Mouse (Mus musculus) stomach, embryonic 16.5 days (tissue): ENCODE measurements at regions not wholly inside any gene's neighbourhood (a gene's known extent, or its start where the extent isn't known, plus 50 kb on each side); places are given as distances from the start of the nearest gene placed in this dataset.

Experiments
- ATAC-seq: fragments of 200-750 bp; cut with Nextera tagmentation; 2 replicates; pipeline ENCODE4 v1.8.0; 2017; ENCODE audit warnings: moderate number of reproducible peaks, moderate TSS enrichment; ENCODE audit not compliant: insufficient read depth, low FRiP score
- H3K27ac ChIP-seq: fragments of 300-500 bp; sonication (generic); 2 replicates; pipeline ENCODE4 v1.5.1; 2014; ENCODE audit warnings: low read length
- H3K27me3 ChIP-seq: fragments of 300-500 bp; sonication (generic); 2 replicates; pipeline ENCODE4 v1.6.1; 2014; ENCODE audit warnings: low read length, control low read depth, mixed read lengths; ENCODE audit not compliant: control insufficient read depth, insufficient read depth
- H3K36me3 ChIP-seq: fragments of 300-500 bp; sonication (generic); 2 replicates; pipeline ENCODE4 v1.6.1; 2014; ENCODE audit warnings: low read length; ENCODE audit not compliant: control insufficient read depth, insufficient read depth
- H3K4me1 ChIP-seq: fragments of 300-500 bp; sonication (generic); 2 replicates; pipeline ENCODE4 v1.6.1; 2014; ENCODE audit warnings: low read length, control low read depth, mixed read lengths; ENCODE audit not compliant: control insufficient read depth, insufficient read depth
- H3K4me2 ChIP-seq: fragments of 300-500 bp; sonication (generic); 2 replicates; pipeline ENCODE4 v1.6.1; 2014; ENCODE audit warnings: low read depth, low read length, mixed read lengths
- H3K4me3 ChIP-seq: fragments of 300-500 bp; sonication (generic); replicated peaks from 2 replicates; pipeline ENCODE4 v1.5.1; 2014; ENCODE audit warnings: mild to moderate bottlenecking, low read length
- H3K9ac ChIP-seq: fragments of 300-500 bp; sonication (generic); 2 replicates; pipeline ENCODE4 v1.6.1; 2014; ENCODE audit warnings: low read length
- H3K9me3 ChIP-seq: fragments of 300-500 bp; sonication (generic); replicated peaks from 2 replicates; pipeline ENCODE4 v1.6.1; 2016; ENCODE audit warnings: low read length, control low read depth; ENCODE audit not compliant: control insufficient read depth
- WGBS: fragments of 180-500 bp; shearing (Covaris S2); extraction: QIAGEN DNeasy Blood & Tissue Kit; methylation state at CpG from one replicate; pipeline ENCODE4 v1.1.7; 2014; 5-methylcytosine and 5-hydroxymethylcytosine counted together

GRCm38 (mm10) chr4:95249031-95249430 is 197.0 kb upstream of the Jun start:
- no peaks in the 10 kb centered on the region for H3K36me3 ChIP-seq
- no peak overlapping the region for H3K4me2 ChIP-seq
- H3K9ac ChIP-seq: no peak overlapping the region
- WGBS: 85% methylated on average over 4 of the region's 4 CpGs
- H3K27ac ChIP-seq: no peak overlapping the region
- H3K4me3 ChIP-seq: no peak overlapping the region
- H3K4me1 ChIP-seq: peaks cover 6% of the 10 kb centered on the region
- no peaks in the 10 kb centered on the region for H3K27me3 ChIP-seq
- no peak for ATAC-seq
- no peaks in the 10 kb centered on the region for H3K9me3 ChIP-seq

GRCm38 (mm10) chr4:95250083-95250482 is 198.1 kb upstream of the Jun start:
- no peaks in the 10 kb centered on the region for H3K27me3 ChIP-seq
- H3K27ac ChIP-seq: no peak overlapping the region
- ATAC-seq: no peak
- no peaks in the 10 kb centered on the region for H3K36me3 ChIP-seq
- no peak overlapping the region for H3K9ac ChIP-seq
- no peak overlapping the region for H3K4me2 ChIP-seq
- H3K9me3 ChIP-seq: no peaks in the 10 kb centered on the region
- WGBS: 48% methylated on average over 1 of the region's 1 CpGs
- no peak overlapping the region for H3K4me3 ChIP-seq
- H3K4me1 ChIP-seq: peaks cover 6% of the 10 kb centered on the region

- Histone ChIP-seq H3K4me1 (no peaks in the 10 kb centered on the region), H3K4me3 (no peak overlapping the region), H3K4me2 (no peak overlapping the region), H3K9ac (no peak overlapping the region), H3K9me3 (no peaks in the 10 kb centered on the region), H3K27me3 (no peaks in the 10 kb centered on the region), H3K36me3 (no peaks in the 10 kb centered on the region), H3K27ac (no peak overlapping the region)
- no peak for ATAC-seq
Measured at GRCm38 (mm10) chr4:95269766-95270165, 217.7 kb upstream of the Jun start.

DNA sequence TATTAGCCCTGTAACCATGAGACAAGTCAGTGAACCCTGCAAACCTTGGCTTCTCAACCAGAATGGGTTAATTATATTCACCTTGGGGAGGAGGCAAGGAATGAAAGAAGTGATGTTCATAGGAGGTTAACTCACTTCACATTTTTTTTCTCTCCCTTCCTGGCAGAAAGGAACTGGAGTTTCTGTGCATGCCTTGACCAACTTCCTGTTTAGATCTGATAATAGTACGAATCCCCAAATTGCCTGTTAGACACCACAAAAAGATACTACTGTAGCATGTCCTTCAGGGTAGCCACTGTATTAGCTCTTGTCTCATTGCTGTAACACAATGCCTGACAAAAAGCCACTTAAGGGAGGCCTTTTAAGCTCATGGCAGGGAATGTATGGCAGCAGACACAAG is 218.4 kb upstream of the Jun start:
- Histone ChIP-seq H3K9ac (no peak overlapping the region), H3K27ac (no peak overlapping the region), H3K4me1 (no peaks in the 10 kb centered on the region), H3K27me3 (no peaks in the 10 kb centered on the region), H3K4me2 (no peak overlapping the region), H3K36me3 (no peaks in the 10 kb centered on the region), H3K4me3 (no peak overlapping the region), H3K9me3 (no peaks in the 10 kb centered on the region)
- ATAC-seq: no peak
- 52% methylated on average over 1 of the region's 1 CpGs for WGBS

DNA sequence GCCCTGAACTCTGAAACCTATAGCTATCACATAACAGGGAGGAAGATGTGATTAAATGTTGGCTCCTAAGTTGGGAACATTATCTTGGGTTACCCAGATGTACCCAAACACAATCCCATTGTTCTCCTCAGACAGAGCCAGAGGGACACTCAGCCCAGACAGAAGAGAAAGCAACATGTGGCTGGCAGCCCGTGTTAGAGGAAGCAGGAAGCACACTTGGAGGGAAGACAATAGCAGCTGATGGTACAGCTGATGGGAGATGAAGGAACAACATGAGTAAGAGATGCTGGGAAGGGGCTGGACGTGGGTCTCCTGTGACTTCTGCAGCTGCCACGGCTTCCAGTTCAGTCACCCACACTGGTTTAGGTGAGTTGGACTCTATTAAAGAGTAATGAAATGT is 224.2 kb upstream of the Jun start:
- H3K27me3 ChIP-seq: no peaks in the 10 kb centered on the region
- no peak for ATAC-seq
- H3K9ac ChIP-seq: no peak overlapping the region
- no peak overlapping the region for H3K4me3 ChIP-seq
- 66% methylated on average over 3 of the region's 3 CpGs for WGBS
- H3K4me2 ChIP-seq: no peak overlapping the region
- no peak overlapping the region for H3K27ac ChIP-seq
- H3K9me3 ChIP-seq: no peaks in the 10 kb centered on the region
- H3K4me1 ChIP-seq: peaks cover 19% of the 10 kb centered on the region
- no peaks in the 10 kb centered on the region for H3K36me3 ChIP-seq

DNA sequence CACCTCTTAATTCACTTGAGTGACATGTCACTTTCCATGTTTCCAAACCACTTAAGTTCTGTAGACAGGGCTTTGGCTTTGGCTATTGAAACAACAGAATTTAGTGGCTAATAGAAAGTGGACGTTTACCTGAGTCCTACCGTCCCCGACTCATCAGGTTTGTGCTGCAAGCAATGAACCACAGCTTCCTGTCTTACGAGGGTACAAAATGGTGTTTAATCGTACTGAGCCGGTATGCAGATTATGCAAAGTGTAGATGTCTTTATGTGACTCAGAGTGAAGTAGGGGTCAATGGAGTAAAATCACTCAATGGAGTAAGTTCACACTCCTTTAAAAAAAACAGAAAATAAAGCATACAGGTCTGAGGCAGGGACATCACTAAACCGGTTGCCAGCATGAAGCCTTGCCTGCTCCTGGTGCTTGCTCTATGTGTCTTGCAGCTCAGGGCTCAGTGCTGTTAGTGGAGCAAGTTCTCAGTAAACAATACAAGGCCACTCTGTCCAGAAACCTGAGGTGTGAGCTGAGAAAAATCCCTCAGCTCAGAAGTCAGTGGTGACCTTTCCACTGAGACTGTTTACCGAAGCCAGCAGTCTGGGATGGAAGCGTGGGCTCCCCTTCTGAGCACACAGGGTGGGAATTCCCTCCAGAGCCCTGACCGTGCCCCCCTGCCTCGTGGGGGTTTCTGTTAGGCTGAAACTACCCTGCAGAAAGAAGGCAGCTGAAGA is 226.1 kb upstream of the Jun start:
- ATAC-seq: peak; percentile 61; the same call in 1 of the 2 replicates
- no peak overlapping the region for H3K4me3 ChIP-seq
- H3K9me3 ChIP-seq: no peaks in the 10 kb centered on the region
- peak overlapping the region; percentile 34 for H3K4me2 ChIP-seq
- H3K9ac ChIP-seq: peak overlapping the region; percentile 66
- WGBS: 34% methylated on average over 11 of the region's 11 CpGs
- H3K27ac ChIP-seq: peak overlapping the region; percentile 85
- no peaks in the 10 kb centered on the region for H3K36me3 ChIP-seq
- H3K27me3 ChIP-seq: no peaks in the 10 kb centered on the region
- peaks cover 19% of the 10 kb centered on the region for H3K4me1 ChIP-seq

GRCm38 (mm10) chr4:95278714-95279095 is 226.7 kb upstream of the Jun start:
- Histone ChIP-seq H3K27me3 (no peaks in the 10 kb centered on the region), H3K4me1 (peaks cover 19% of the 10 kb centered on the region), H3K4me2 (peak overlapping the region; percentile 34), H3K27ac (peak overlapping the region; percentile 85), H3K36me3 (no peaks in the 10 kb centered on the region), H3K9ac (peak overlapping the region; percentile 66), H3K9me3 (no peaks in the 10 kb centered on the region), H3K4me3 (no peak overlapping the region)
- peak; percentile 54; the same call in 1 of the 2 replicates for ATAC-seq
- WGBS: 6% methylated on average over 13 of the region's 13 CpGs

DNA sequence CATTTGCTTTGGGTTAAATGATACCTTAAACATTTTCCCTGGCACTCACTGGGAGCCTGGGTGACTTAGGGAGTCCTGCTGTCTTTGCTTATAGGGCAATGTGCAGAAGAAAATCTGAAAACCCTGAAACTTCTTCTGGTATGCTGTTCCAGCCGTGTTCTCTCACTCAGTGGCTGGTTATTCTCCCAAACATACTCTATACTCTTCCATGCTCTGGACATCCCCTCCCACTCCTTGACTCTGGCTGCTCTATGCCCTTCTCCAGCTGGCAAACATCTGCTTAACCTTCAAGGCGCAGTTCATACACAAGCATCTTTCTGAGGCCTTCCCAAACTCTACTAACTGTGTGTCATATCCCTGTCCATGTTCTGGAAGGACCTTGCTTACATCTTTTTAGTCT is 227.2 kb upstream of the Jun start:
- Histone ChIP-seq H3K27me3 (no peaks in the 10 kb centered on the region), H3K36me3 (no peaks in the 10 kb centered on the region), H3K4me3 (no peak overlapping the region), H3K9me3 (no peaks in the 10 kb centered on the region), H3K27ac (peak overlapping the region; percentile 85), H3K9ac (no peak overlapping the region; the same call in 1 of the 2 replicates), H3K4me1 (peaks cover 19% of the 10 kb centered on the region), H3K4me2 (no peak overlapping the region)
- ATAC-seq: no peak
- WGBS: 55% methylated on average over 2 of the region's 2 CpGs

GRCm38 (mm10) chr4:95282083-95282482 is 230.1 kb upstream of the Jun start:
- H3K4me3 ChIP-seq: no peak overlapping the region
- peaks cover 19% of the 10 kb centered on the region for H3K4me1 ChIP-seq
- no peaks in the 10 kb centered on the region for H3K36me3 ChIP-seq
- no peak overlapping the region for H3K27ac ChIP-seq
- H3K9ac ChIP-seq: no peak overlapping the region
- WGBS: 47% methylated on average over 3 of the region's 3 CpGs
- ATAC-seq: no peak
- H3K9me3 ChIP-seq: no peaks in the 10 kb centered on the region
- H3K4me2 ChIP-seq: no peak overlapping the region
- no peaks in the 10 kb centered on the region for H3K27me3 ChIP-seq
